8 mouse cellular contexts compared by ENCODE assay signal in genomic region chr6:50601620-50602019, GRCm38 (mm10). TPM values are rescaled to one million over a fixed set of nuclear protein-coding genes. Genes with fewer than 3 reads are reported as not detected.
DNase-seq lines count a peak whose midpoint lies in the region; ATAC-seq and TF ChIP-seq lines count a peak whose summit lies in the region.

No protein-coding gene starts in this region.

- H3K27me3 ChIP-seq in forebrain, postnatal 0 days (ENCODE audit: insufficient read depth, low read length) = no peaks in the 10 kb centered on the region
- no peaks in the 10 kb centered on the region for H3K27me3 ChIP-seq in forebrain, embryonic 13.5 days

- peak; percentile 65 for TF ChIP-seq CTCF in forebrain, postnatal 0 days (IDR thresholded peaks at IDR 0.05; ENCODE audit: low read depth)

- no peaks in the 10 kb centered on the region for H3K9me3 ChIP-seq in forebrain, postnatal 0 days (ENCODE audit: low read length)
- no peaks in the 10 kb centered on the region for H3K9me3 ChIP-seq in forebrain, embryonic 13.5 days (replicated peaks)

- intact Hi-C loops in left cerebral cortex, postnatal 10 days (cut with DNase I) = no loop called here

- no peak overlapping the region for H3K9ac ChIP-seq in forebrain, postnatal 0 days
- H3K9ac ChIP-seq in forebrain, embryonic 13.5 days = no peak overlapping the region

- no peak for DNase-seq in forebrain, postnatal 0 days
- peak; percentile 89 for DNase-seq in 416B (ENCODE audit: low read depth)
- peak; percentile 96 for DNase-seq in R1 (ENCODE audit: low read depth, low spot score)
- no peak for DNase-seq in layer of hippocampus, postnatal 10 days (ENCODE audit: low spot score in 2 of 2)
- no peak for DNase-seq in left cerebral cortex, postnatal 10 days (ENCODE audit: extremely low spot score in 1 of 2, low spot score in 2 of 2)

- 28% methylated on average over 4 of the region's 4 CpGs for WGBS in forebrain, postnatal 0 days
- 44% methylated on average over 4 of the region's 4 CpGs for WGBS in forebrain, embryonic 13.5 days

- no peak for ATAC-seq in forebrain, postnatal 0 days
- ATAC-seq in forebrain, embryonic 13.5 days = no peak
- ATAC-seq in hematopoietic stem cell, adult 5-6 weeks (replicated peaks in 1 of 2; ENCODE audit: insufficient read depth in 1 of 2, low FRiP score in 2 of 2, low TSS enrichment in 1 of 2, low read depth in 1 of 2, poor library complexity in 2 of 2, severe bottlenecking in 2 of 2) = peak; percentile 42 to 49; a peak in 3 of 4 replicates
- peak; percentile 62; the same call in 1 of the 2 replicates for ATAC-seq in neutrophil, adult 5-6 weeks (ENCODE audit: extremely low read depth, insufficient number of reproducible peaks, low FRiP score, poor library complexity, severe bottlenecking)

- no peak overlapping the region for H3K4me2 ChIP-seq in forebrain, postnatal 0 days (ENCODE audit: low read depth)
- no peak overlapping the region for H3K4me2 ChIP-seq in forebrain, embryonic 13.5 days

- H3K4me3 ChIP-seq in forebrain, postnatal 0 days (ENCODE audit: low read depth, low read length) = no peak overlapping the region
- H3K4me3 ChIP-seq in forebrain, embryonic 13.5 days = no peak overlapping the region

- no peaks in the 10 kb centered on the region for H3K4me1 ChIP-seq in forebrain, postnatal 0 days (ENCODE audit: insufficient read depth)
- peaks cover 5% of the 10 kb centered on the region; the same call in 1 of the 2 replicates for H3K4me1 ChIP-seq in forebrain, embryonic 13.5 days

- no peak overlapping the region for H3K27ac ChIP-seq in forebrain, postnatal 0 days (ENCODE audit: low read depth, low read length)
- H3K27ac ChIP-seq in forebrain, embryonic 13.5 days = no peak overlapping the region

- no peaks in the 10 kb centered on the region for H3K36me3 ChIP-seq in forebrain, postnatal 0 days (ENCODE audit: insufficient read depth)
- H3K36me3 ChIP-seq in forebrain, embryonic 13.5 days (ENCODE audit: poor library complexity, severe bottlenecking) = no peaks in the 10 kb centered on the region

RNA-seq across cellular contexts. Expression of gene 4921507P07Rik, which starts 5.2 kb away (rescaled TPM):
- 1.3 and 3.6 TPM in 2 replicates for total RNA-seq in forebrain, postnatal 0 days (2014; rRNA removed)
- polyA plus RNA-seq in forebrain, postnatal 0 days (2015; fragmentation: Nextera tagmentation; extraction: Ambion mirVana) = 1.8 and 2.3 TPM in 2 replicates
- polyA plus RNA-seq in forebrain, embryonic 13.5 days (2015; fragmentation: Nextera tagmentation; extraction: Ambion mirVana) = 0.62 and 0.82 TPM in 2 replicates
- total RNA-seq in hematopoietic stem cell, adult 5-6 weeks (2017) = 0.81 and 1.5 TPM in 2 replicates
- 0.35 and 0.98 TPM in 2 replicates for total RNA-seq in neutrophil, adult 5-6 weeks (2017)
- total RNA-seq in layer of hippocampus, postnatal 10 days (2021) = under 1 TPM; 0.45 to 0.78 TPM
- total RNA-seq in left cerebral cortex, postnatal 10 days (2021) = 1 to 10 TPM in 1 of 2 experiments, under 1 TPM in 1; 0.69 to 1.1 TPM

RNA-seq across cellular contexts. Expression of gene Cycs, which starts 35.3 kb away (rescaled TPM):
- 48.8 and 74.0 TPM in 2 replicates for total RNA-seq in forebrain, postnatal 0 days (2014; rRNA removed)
- polyA plus RNA-seq in forebrain, postnatal 0 days (2015; fragmentation: Nextera tagmentation; extraction: Ambion mirVana) = 74.7 and 87.9 TPM in 2 replicates
- 70.1 and 78.9 TPM in 2 replicates for polyA plus RNA-seq in forebrain, embryonic 13.5 days (2015; fragmentation: Nextera tagmentation; extraction: Ambion mirVana)
- 71.9 and 119 TPM in 2 replicates for total RNA-seq in hematopoietic stem cell, adult 5-6 weeks (2017)
- 44.1 and 49.5 TPM in 2 replicates for total RNA-seq in neutrophil, adult 5-6 weeks (2017)
- total RNA-seq in layer of hippocampus, postnatal 10 days (2021) = 10 to 100 TPM; 48.4 to 51.7 TPM
- total RNA-seq in left cerebral cortex, postnatal 10 days (2021) = 10 to 100 TPM; 47.9 to 50.5 TPM

RNA-seq across cellular contexts. Expression of gene Npvf, which starts 52.6 kb away (rescaled TPM):
- 0.23 and 2.1 TPM in 2 replicates for total RNA-seq in forebrain, postnatal 0 days (2014; rRNA removed)
- polyA plus RNA-seq in forebrain, postnatal 0 days (2015; fragmentation: Nextera tagmentation; extraction: Ambion mirVana) = 0.98 TPM in 1 of 2 replicates, not detected in the other
- polyA plus RNA-seq in forebrain, embryonic 13.5 days (2015; fragmentation: Nextera tagmentation; extraction: Ambion mirVana) = not detected in 2 replicates
- not detected in 2 replicates for total RNA-seq in hematopoietic stem cell, adult 5-6 weeks (2017)
- not detected in 2 replicates for total RNA-seq in neutrophil, adult 5-6 weeks (2017)
- not detected for total RNA-seq in layer of hippocampus, postnatal 10 days (2021)
- total RNA-seq in left cerebral cortex, postnatal 10 days (2021) = under 1 TPM in 1 of 2 experiments, not detected in 1; 0.45 TPM

Comparison
In these comparisons a context has a peak if more than half of its experiments do, and no peak if none do; other contexts are left out.
1. ATAC-seq: peak in hematopoietic stem cell, adult 5-6 weeks (2 of 2) and neutrophil, adult 5-6 weeks (single experiment); none in forebrain, postnatal 0 days (single experiment) and forebrain, embryonic 13.5 days (single experiment).
2. DNase-seq: peak in 416B (single experiment) and R1 (single experiment); none in forebrain, postnatal 0 days (single experiment), layer of hippocampus, postnatal 10 days (0 of 2) and left cerebral cortex, postnatal 10 days (0 of 2).